In genomic region chr13:48869950-48870770, GRCm38 (mm10) we compare ENCODE assay signal across 8 mouse cellular contexts. TPM values are rescaled to one million over a fixed set of nuclear protein-coding genes. Genes with fewer than 3 reads are reported as not detected.
A peak's percentile ranks its signal among the peaks of the same experiment; 100 is the strongest.
DNase-seq lines count a peak whose midpoint lies in the region; ATAC-seq and TF ChIP-seq lines count a peak whose summit lies in the region.

No protein-coding gene starts in this region.

- TF ChIP-seq POLR2A in lung, adult 2 months (IDR thresholded peaks at IDR 0.05; ENCODE audit: borderline replicate concordance, extremely low read depth, low read depth, low read length): 0 out of 2 replicates have a peak, but pooled peaks have one; percentile 3
- no peak for TF ChIP-seq POLR2A in bone marrow macrophage, adult 2 months (IDR thresholded peaks at IDR 0.05; ENCODE audit: borderline replicate concordance, low read depth, low read length)

- H3K9ac ChIP-seq in forebrain, embryonic 16.5 days (replicated peaks; ENCODE audit: low read depth, low read length): peak overlapping the region; percentile 94
- peak overlapping the region; percentile 92 for H3K9ac ChIP-seq in hindbrain, embryonic 15.5 days
- H3K9ac ChIP-seq in liver, postnatal 0 days (replicated peaks): peak overlapping the region; percentile 97

- no peaks in the 10 kb centered on the region for H3K9me3 ChIP-seq in forebrain, embryonic 16.5 days (ENCODE audit: control insufficient read depth, low read length)
- no peaks in the 10 kb centered on the region for H3K9me3 ChIP-seq in hindbrain, embryonic 15.5 days
- no peaks in the 10 kb centered on the region for H3K9me3 ChIP-seq in liver, postnatal 0 days (ENCODE audit: low read length)

- no peaks in the 10 kb centered on the region for H3K27me3 ChIP-seq in forebrain, embryonic 16.5 days (replicated peaks; ENCODE audit: control insufficient read depth, insufficient read depth, low read length)
- H3K27me3 ChIP-seq in hindbrain, embryonic 15.5 days: no peaks in the 10 kb centered on the region
- no peaks in the 10 kb centered on the region for H3K27me3 ChIP-seq in liver, postnatal 0 days (ENCODE audit: insufficient read depth, low read length)

- H3K4me2 ChIP-seq in forebrain, embryonic 16.5 days (ENCODE audit: low read length): peak overlapping the region; percentile 85
- H3K4me2 ChIP-seq in hindbrain, embryonic 15.5 days: peak overlapping the region; percentile 78
- H3K4me2 ChIP-seq in liver, postnatal 0 days (ENCODE audit: low read depth, low read length): peak overlapping the region; percentile 95

- no peak for TF ChIP-seq CTCF in lung, adult 2 months (IDR thresholded peaks at IDR 0.05; ENCODE audit: insufficient read depth, low read length)
- no peak for TF ChIP-seq CTCF in bone marrow macrophage, adult 2 months (IDR thresholded peaks at IDR 0.05; ENCODE audit: low read depth, low read length)
- no peak for TF ChIP-seq CTCF in liver, postnatal 0 days (IDR thresholded peaks at IDR 0.05; ENCODE audit: low read depth)

- H3K4me1 ChIP-seq in lung, adult 2 months (ENCODE audit: control insufficient read depth, insufficient read depth, low read length): peaks cover 14% of the 10 kb centered on the region
- peaks cover 40% of the 10 kb centered on the region for H3K4me1 ChIP-seq in bone marrow macrophage, adult 2 months (ENCODE audit: control insufficient read depth, insufficient read depth, low read length)
- peaks cover 33% of the 10 kb centered on the region for H3K4me1 ChIP-seq in forebrain, embryonic 16.5 days (replicated peaks; ENCODE audit: control insufficient read depth, insufficient read depth, low read length)
- H3K4me1 ChIP-seq in hindbrain, embryonic 15.5 days (replicated peaks): peaks cover 38% of the 10 kb centered on the region
- H3K4me1 ChIP-seq in liver, postnatal 0 days (ENCODE audit: insufficient read depth): peaks cover 41% of the 10 kb centered on the region

- peak overlapping the region; percentile 87 for H3K4me3 ChIP-seq in lung, adult 2 months (replicated peaks; ENCODE audit: extremely low read depth, low read depth, low read length)
- peak overlapping the region; percentile 83 for H3K4me3 ChIP-seq in bone marrow macrophage, adult 2 months (ENCODE audit: insufficient read depth, low read length)
- peak overlapping the region; percentile 63 for H3K4me3 ChIP-seq in forebrain, embryonic 16.5 days (replicated peaks; ENCODE audit: low read length)
- H3K4me3 ChIP-seq in hindbrain, embryonic 15.5 days: peak overlapping the region; percentile 90
- peak overlapping the region; percentile 69 for H3K4me3 ChIP-seq in liver, postnatal 0 days (ENCODE audit: low read depth, low read length)

- no peak for TF ChIP-seq EP300 in liver, postnatal 0 days (IDR thresholded peaks at IDR 0.05; ENCODE audit: low read depth)

- peak; percentile 47 for DNase-seq in lung, adult 2 months
- DNase-seq in lung, postnatal 25 days (ENCODE audit: low spot score): no peak
- peak; percentile 63 for DNase-seq in liver, postnatal 0 days
- peak; percentile 40 to 59 for DNase-seq in urinary bladder, postnatal 36 days (ENCODE audit: low spot score in 2 of 2)

- 1% methylated on average over 101 of the region's 102 CpGs for WGBS in lung, adult 2 months
- WGBS in forebrain, embryonic 16.5 days: under 1% methylated on average over 101 of the region's 102 CpGs
- under 1% methylated on average over 93 of the region's 102 CpGs for WGBS in hindbrain, embryonic 15.5 days
- under 1% methylated on average over 54 of the region's 102 CpGs for WGBS in liver, postnatal 0 days (ENCODE audit: insufficient replicate concordance)

- ATAC-seq in forebrain, embryonic 16.5 days: peak; percentile 39
- ATAC-seq in hindbrain, embryonic 15.5 days (ENCODE audit: low FRiP score, low read depth): peak; percentile 42
- peak; percentile 65 for ATAC-seq in liver, postnatal 0 days
- ATAC-seq in neutrophil, adult 5-6 weeks (ENCODE audit: extremely low read depth, insufficient number of reproducible peaks, low FRiP score, poor library complexity, severe bottlenecking): peak; percentile 42

- no peaks in the 10 kb centered on the region for H3K36me3 ChIP-seq in forebrain, embryonic 16.5 days (ENCODE audit: control insufficient read depth, insufficient read depth)
- no peaks in the 10 kb centered on the region for H3K36me3 ChIP-seq in hindbrain, embryonic 15.5 days
- H3K36me3 ChIP-seq in liver, postnatal 0 days (replicated peaks; ENCODE audit: insufficient read depth, low read length): 0 out of 2 replicates have a peak, but pooled peaks cover 3% of the 10 kb centered on the region

- H3K27ac ChIP-seq in bone marrow macrophage, adult 2 months (ENCODE audit: insufficient read depth, low read depth, low read length): no peak overlapping the region
- peak overlapping the region; percentile 78 for H3K27ac ChIP-seq in forebrain, embryonic 16.5 days (ENCODE audit: low read length)
- H3K27ac ChIP-seq in hindbrain, embryonic 15.5 days (replicated peaks): peak overlapping the region; percentile 78
- peak overlapping the region; percentile 92 for H3K27ac ChIP-seq in liver, postnatal 0 days (ENCODE audit: low read depth)

RNA-seq across cellular contexts. Expression of gene Phf2, which starts 0.8 kb away (rescaled TPM):
- polyA plus RNA-seq in lung, adult 2 months (2012; rRNA removed): 24.0 and 25.9 TPM in 2 replicates
- polyA plus RNA-seq in bone marrow macrophage, adult 2 months (2012; ENCODE audit: insufficient read depth, insufficient read length, missing spikeins): 19.2 and 20.4 TPM in 2 replicates
- 10.2 and 11.5 TPM in 2 replicates for polyA plus RNA-seq in forebrain, embryonic 16.5 days (2015; fragmentation: Nextera tagmentation; extraction: Ambion mirVana)
- 8.2 and 8.5 TPM in 2 replicates for polyA plus RNA-seq in hindbrain, embryonic 15.5 days (2015; fragmentation: Nextera tagmentation; extraction: Ambion mirVana)
- 1.5 and 1.6 TPM in 2 replicates for polyA plus RNA-seq in liver, postnatal 0 days (2015; fragmentation: Nextera tagmentation; extraction: Ambion mirVana)
- 15.7 and 19.0 TPM in 2 replicates for total RNA-seq in neutrophil, adult 5-6 weeks (2017)
